Mouse (Mus musculus) midbrain, postnatal 0 days (tissue): Measurements from ENCODE around the gene Fermt3. TPM values are rescaled to one million over a fixed set of nuclear protein-coding genes. Genes with fewer than 3 reads are reported as not detected.

Source experiments
- ATAC-seq: fragments of 200-750 bp; cut with Nextera tagmentation; 2 replicates; pipeline ENCODE4 v1.8.0; 2017; ENCODE audit warnings: moderate number of reproducible peaks, mild to moderate bottlenecking, moderate TSS enrichment, moderate library complexity; ENCODE audit not compliant: low FRiP score
- DNase-seq: peaks from one replicate; pipeline ENCODE4 v3.0.0-alpha.2; 2015; ENCODE audit warnings: low spot score
- H3K27ac ChIP-seq: fragments of 300-500 bp; sonication (generic); 2 replicates; pipeline ENCODE4 v1.5.1; 2014; ENCODE audit warnings: low read depth, mild to moderate bottlenecking, low read length, mixed read lengths
- H3K27me3 ChIP-seq: fragments of 300-500 bp; sonication (generic); 2 replicates; pipeline ENCODE4 v1.6.1; 2014; ENCODE audit warnings: low read length, control low read depth, mixed read lengths; ENCODE audit not compliant: insufficient read depth
- H3K36me3 ChIP-seq: fragments of 300-500 bp; sonication (generic); 2 replicates; pipeline ENCODE4 v1.6.1; 2014; ENCODE audit warnings: low read length, control low read depth, mixed read lengths; ENCODE audit not compliant: insufficient read depth
- H3K4me1 ChIP-seq: fragments of 300-500 bp; sonication (generic); 2 replicates; pipeline ENCODE4 v1.6.1; 2014; ENCODE audit warnings: mild to moderate bottlenecking, control low read depth, antibody characterized with exemption, low read length, mixed read lengths; ENCODE audit not compliant: insufficient read depth
- H3K4me2 ChIP-seq: fragments of 300-500 bp; sonication (generic); 2 replicates; pipeline ENCODE4 v1.6.1; 2014; ENCODE audit warnings: low read depth, mild to moderate bottlenecking, low read length, mixed read lengths; ENCODE audit not compliant: poor library complexity, severe bottlenecking
- H3K4me3 ChIP-seq: fragments of 300-500 bp; sonication (generic); 2 replicates; pipeline ENCODE4 v1.5.1; 2014; ENCODE audit warnings: low read depth, mild to moderate bottlenecking, low read length, moderate library complexity
- H3K9ac ChIP-seq: fragments of 300-500 bp; sonication (generic); replicated peaks from 2 replicates; pipeline ENCODE4 v1.6.1; 2014; ENCODE audit warnings: mild to moderate bottlenecking, low read length, moderate library complexity, mixed read lengths; ENCODE audit not compliant: poor library complexity, severe bottlenecking
- H3K9me3 ChIP-seq: fragments of 300-500 bp; sonication (generic); 2 replicates; pipeline ENCODE4 v1.6.1; 2016; ENCODE audit warnings: low read length, control low read depth
- CTCF ChIP-seq: IDR thresholded peaks from 2 replicates; pipeline ENCODE4 v1.5.1; 2016; ENCODE audit warnings: antibody characterized with exemption, mild to moderate bottlenecking
- WGBS: fragments of 180-500 bp; shearing (Covaris S2); extraction: QIAGEN DNeasy Blood & Tissue Kit; methylation state at CpG from one replicate; pipeline ENCODE4 v1.1.7; 2014; 5-methylcytosine and 5-hydroxymethylcytosine counted together
- polyA plus RNA-seq: library from polyadenylated mRNA; unstranded; fragments of >200 nt; fragmentation: Nextera tagmentation; extraction: Ambion mirVana; gene quantifications from 2 replicates; pipeline ENCODE4 v1.2.1, GENCODE M21; 2015
- total RNA-seq: library from RNA; depleted of rRNA; stranded (reverse); fragments of >200 nt; gene quantifications from 2 replicates; pipeline ENCODE4 v1.2.3, GENCODE M21; 2014

Gene Fermt3
- total and polyA plus RNA-seq, 2 experiments from 2014 or later, result 3.4 to 5.6 TPM

DNA sequence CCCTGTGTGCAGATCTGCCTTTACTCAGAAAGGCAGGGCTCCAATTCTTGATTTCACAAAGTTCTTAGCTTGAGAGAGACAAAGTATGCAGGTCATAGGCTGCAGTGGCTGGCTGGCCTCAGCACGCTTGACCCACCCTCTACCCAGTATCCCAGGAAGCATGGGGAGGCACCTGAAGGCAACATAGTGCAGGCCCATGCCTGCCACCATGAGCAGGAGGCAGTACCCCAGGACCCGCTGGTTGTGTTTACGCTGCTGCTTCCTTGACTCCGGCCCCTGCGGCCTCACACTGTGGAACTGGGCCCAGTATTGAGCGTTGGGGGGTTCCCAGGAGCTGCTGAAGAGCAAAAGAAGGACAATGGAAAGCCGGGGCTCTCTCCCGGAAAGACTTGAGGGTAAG, 30.0 kb downstream of the Fermt3 start:
- peaks cover 15% of the 10 kb centered on the region for H3K4me1 ChIP-seq
- no peak overlapping the region for H3K9ac ChIP-seq
- 87% methylated on average over 8 of the region's 8 CpGs for WGBS
- H3K27me3 ChIP-seq, result no peaks in the 10 kb centered on the region
- DNase-seq (no peak), ATAC-seq (no peak)
- no peak for TF ChIP-seq CTCF
- H3K4me3 ChIP-seq, result no peak overlapping the region
- 0 out of 2 replicates have a peak, but pooled peaks cover 9% of the 10 kb centered on the region for H3K36me3 ChIP-seq
- H3K27ac ChIP-seq, result no peak overlapping the region
- no peaks in the 10 kb centered on the region for H3K9me3 ChIP-seq
- H3K4me2 ChIP-seq, result no peak overlapping the region

DNA sequence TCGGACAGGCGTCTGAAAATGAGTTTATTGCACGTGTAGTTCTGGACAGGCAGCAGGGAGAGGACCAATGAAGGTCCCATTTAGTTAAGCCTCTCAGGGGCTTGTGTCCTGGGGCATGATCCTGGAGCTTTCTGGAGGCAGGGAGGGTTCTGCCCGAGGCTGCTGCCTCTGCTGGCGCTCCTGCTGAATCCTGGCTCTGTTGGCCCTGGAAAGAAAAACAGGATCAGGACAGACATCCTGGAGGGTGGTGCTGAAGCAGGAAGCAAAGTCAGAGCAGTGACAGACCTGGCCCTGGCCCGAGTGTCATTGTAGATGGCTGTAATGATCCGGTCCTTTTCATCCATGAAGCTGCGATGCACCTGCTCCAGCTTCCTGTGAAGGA, 31.4 kb downstream of the Fermt3 start:
- Histone ChIP-seq H3K9ac (peak overlapping the region; percentile 89), H3K4me2 (peak overlapping the region; percentile 74), H3K27ac (peak overlapping the region; percentile 80; the same call in 1 of the 2 replicates), H3K4me1 (peaks cover 11% of the 10 kb centered on the region), H3K27me3 (no peaks in the 10 kb centered on the region), H3K9me3 (no peaks in the 10 kb centered on the region), H3K36me3 (0 out of 2 replicates have a peak, but pooled peaks cover 9% of the 10 kb centered on the region), H3K4me3 (peak overlapping the region; percentile 61)
- no peak for TF ChIP-seq CTCF
- ATAC-seq (no peak), DNase-seq (no peak)
- 4% methylated on average over 8 of the region's 8 CpGs for WGBS

- DNase-seq (peak; percentile 52), ATAC-seq (peak; percentile 57)
Measured at GRCm38 (mm10) chr19:6987061-6987903, 32.0 kb downstream of the Fermt3 start, which contains the start of gene Vegfb. Gene Vegfb (minus strand): TSS chr19:6987651.

GRCm38 (mm10) chr19:6985951-6986708, 33.1 kb downstream of the Fermt3 start:
- peaks cover 9% of the 10 kb centered on the region for H3K4me1 ChIP-seq
- TF ChIP-seq CTCF, result no peak
- no peak overlapping the region for H3K4me3 ChIP-seq
- DNase-seq (no peak), ATAC-seq (no peak)
- WGBS, result 79% methylated on average over 10 of the region's 10 CpGs
- no peaks in the 10 kb centered on the region for H3K27me3 ChIP-seq
- H3K4me2 ChIP-seq, result peak overlapping the region; percentile 74
- no peak overlapping the region for H3K9ac ChIP-seq
- H3K9me3 ChIP-seq, result no peaks in the 10 kb centered on the region
- no peak overlapping the region for H3K27ac ChIP-seq
- 0 out of 2 replicates have a peak, but pooled peaks cover 14% of the 10 kb centered on the region for H3K36me3 ChIP-seq

More at GRCm38 (mm10) chr19:6987061-6987903, 32.0 kb downstream of the Fermt3 start, which contains the start of gene Vegfb:
- no peaks in the 10 kb centered on the region for H3K9me3 ChIP-seq
- under 1% methylated on average over 54 of the region's 85 CpGs for WGBS
- no peaks in the 10 kb centered on the region for H3K27me3 ChIP-seq
- peaks cover 9% of the 10 kb centered on the region for H3K4me1 ChIP-seq
- peak within 1 kb of the TSS; percentile 89 for H3K9ac ChIP-seq
- TF ChIP-seq CTCF, result no peak
- 0 out of 2 replicates have a peak, but pooled peaks cover 12% of the 10 kb centered on the region for H3K36me3 ChIP-seq
- H3K27ac ChIP-seq, result peak within 1 kb of the TSS; percentile 80
- H3K4me2 ChIP-seq, result peak within 1 kb of the TSS; percentile 74
- H3K4me3 ChIP-seq, result peak within 1 kb of the TSS; percentile 61

GRCm38 (mm10) chr19:6985300-6985699, 34.0 kb downstream of the Fermt3 start:
- Histone ChIP-seq H3K4me1 (peaks cover 9% of the 10 kb centered on the region), H3K4me3 (no peak overlapping the region), H3K9ac (no peak overlapping the region), H3K9me3 (no peaks in the 10 kb centered on the region), H3K36me3 (0 out of 2 replicates have a peak, but pooled peaks cover 14% of the 10 kb centered on the region), H3K27me3 (no peaks in the 10 kb centered on the region), H3K27ac (no peak overlapping the region), H3K4me2 (no peak overlapping the region)
- no peak for TF ChIP-seq CTCF
- no peak for ATAC-seq
- 88% methylated on average over 19 of the region's 19 CpGs for WGBS
- no peak for DNase-seq
